Mouse (Mus musculus): ENCODE measurements around the gene Olfr463.
A peak's percentile ranks its signal among the peaks of the same experiment; 100 is the strongest.

Olfr463 gene

DNA sequence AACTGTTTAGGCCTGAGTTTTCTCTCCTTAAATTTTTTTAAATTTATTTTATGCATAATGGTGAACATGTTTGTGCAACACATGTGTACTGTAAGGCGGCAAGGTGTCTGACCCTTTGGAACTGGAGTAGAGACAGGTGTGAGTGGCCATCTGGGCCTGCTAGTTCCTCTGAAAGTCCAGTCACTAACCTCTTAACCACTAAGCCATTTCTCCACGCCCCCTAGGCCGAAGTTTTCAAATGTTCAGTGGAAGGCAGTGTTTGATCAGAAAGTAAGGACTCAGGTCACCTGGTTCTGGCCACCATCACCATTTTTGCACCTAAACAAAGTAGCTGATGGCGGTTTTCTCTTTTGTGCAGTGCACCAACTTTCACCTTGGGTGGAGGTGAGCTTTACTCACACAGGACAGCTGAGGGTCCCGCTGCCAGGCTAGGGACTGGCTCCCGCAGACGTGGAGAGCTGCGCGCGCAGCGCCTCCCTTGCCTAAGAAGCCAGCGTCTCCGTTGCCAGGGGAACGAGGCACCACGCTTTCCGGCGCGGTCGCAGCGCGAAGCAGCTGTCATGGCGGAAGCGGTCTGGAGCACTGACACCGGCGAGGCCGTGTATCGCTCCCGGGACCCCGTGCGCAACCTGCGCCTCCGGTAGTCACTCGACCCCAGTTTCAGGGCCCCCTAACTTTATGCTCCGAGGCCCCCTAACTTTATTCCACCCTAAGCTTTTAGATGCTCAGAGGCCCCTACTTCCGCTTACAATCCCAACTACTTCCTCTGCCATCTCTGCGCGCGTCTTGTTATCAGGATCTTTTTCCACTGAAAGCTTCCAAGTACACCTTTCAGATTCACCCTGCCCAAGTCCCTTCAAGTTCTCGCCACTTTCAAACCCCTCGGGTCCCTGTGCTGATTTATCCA is 44.2 kb downstream of the Olfr463 start, which contains the start of gene Mks1:
Gene Mks1 (plus strand): TSS at position 526 of the 907 bp plus-strand sequence.
- peak; percentile 82; the same call in 1 of the 2 replicates for ATAC-seq (ENCODE audit: insufficient number of reproducible peaks, low FRiP score, low TSS enrichment)

DNA sequence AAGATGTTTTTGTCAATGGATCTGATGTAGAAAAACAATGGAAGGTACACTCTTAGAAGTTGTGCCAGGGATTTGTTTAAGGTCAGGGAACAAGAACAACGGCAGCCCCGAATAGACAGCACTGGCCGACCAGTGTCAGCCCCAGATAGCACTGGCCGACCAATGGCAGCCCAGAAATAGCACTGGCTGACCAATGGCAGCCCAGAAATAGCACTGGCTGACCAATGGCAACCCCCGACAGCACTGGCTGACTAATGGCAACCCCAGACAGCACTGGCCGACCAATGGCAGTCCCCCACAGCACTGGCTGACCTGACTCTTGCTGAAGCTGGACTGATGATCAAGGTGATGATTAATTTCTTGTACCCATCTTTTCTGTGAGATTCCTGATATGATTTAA is 49.3 kb downstream of the Olfr463 start:
- no peak for ATAC-seq (ENCODE audit: insufficient number of reproducible peaks, low FRiP score, low TSS enrichment)

DNA sequence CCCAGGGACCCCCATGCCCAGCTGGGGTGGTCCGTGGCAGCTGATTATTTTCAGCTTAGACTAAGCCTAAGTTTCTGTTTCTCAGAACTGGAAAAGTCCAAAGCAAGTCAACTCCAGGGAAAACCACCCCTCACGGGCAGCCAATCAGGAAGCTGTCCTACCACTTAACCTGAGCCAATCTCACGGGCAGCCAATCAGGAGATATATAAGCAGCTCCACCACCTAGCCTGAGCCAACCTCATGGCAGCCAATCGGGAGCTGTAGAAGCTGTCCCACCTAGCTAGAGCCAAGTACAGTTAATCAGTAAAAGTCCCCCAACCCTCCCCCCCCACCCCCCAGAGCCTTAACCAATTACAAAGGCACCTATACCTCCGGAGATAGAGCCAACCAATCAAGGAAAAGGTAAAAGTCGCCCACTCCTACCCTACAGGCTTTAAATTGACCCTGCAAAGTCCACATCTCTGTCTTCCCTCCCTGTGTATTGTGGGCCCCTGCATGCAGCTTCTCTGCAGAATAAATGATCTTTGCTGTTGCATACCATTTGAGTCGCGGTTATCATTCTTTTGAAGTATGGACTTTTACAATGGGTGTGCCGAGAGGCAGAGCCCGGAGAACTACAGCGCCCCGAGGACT is 50.1 kb downstream of the Olfr463 start:
- ATAC-seq (ENCODE audit: insufficient number of reproducible peaks, low FRiP score, low TSS enrichment), result no peak
